Mouse (Mus musculus): ENCODE results near the gene Ftl1.
"Not testable (repeated sequence)": the region's sequence is repeated elsewhere in the genome, so short reads cannot be mapped to it uniquely, and the experiment has no call there.

Ftl1 gene

GRCm38 (mm10) chr7:45482166-45482565 is 22.5 kb upstream of the Ftl1 start:
- Histone ChIP-seq H3K4me1 (replicated peaks; ENCODE audit: low read depth, low read length) (peaks cover 46% of the 10 kb centered on the region), H3K27me3 (ENCODE audit: insufficient read depth, low read length) (no peaks in the 10 kb centered on the region), H3K4me3 (replicated peaks; ENCODE audit: low read length) (no peak overlapping the region), H3K9me3 (ENCODE audit: low read length) (no peaks in the 10 kb centered on the region), H3K36me3 (ENCODE audit: insufficient read depth, low read length) (peaks cover 59% of the 10 kb centered on the region)
- TF ChIP-seq CTCF (conservative IDR thresholded peaks at IDR 0.05; ENCODE audit: low read length) (no peak), POU5F1 (IDR thresholded peaks at IDR 0.05; ENCODE audit: borderline replicate concordance, low read length) (no peak), NANOG (IDR thresholded peaks at IDR 0.05; ENCODE audit: borderline replicate concordance, low read length) (no peak)

- peaks cover 47% of the 10 kb centered on the region for H3K4me1 ChIP-seq (replicated peaks; ENCODE audit: low read depth, low read length)
- H3K4me3 ChIP-seq (replicated peaks; ENCODE audit: low read length) = no peak within 1 kb of the TSS
- no peak for TF ChIP-seq CTCF (conservative IDR thresholded peaks at IDR 0.05; ENCODE audit: low read length)
- TF ChIP-seq POU5F1 (IDR thresholded peaks at IDR 0.05; ENCODE audit: borderline replicate concordance, low read length) = no peak
- TF ChIP-seq NANOG (IDR thresholded peaks at IDR 0.05; ENCODE audit: borderline replicate concordance, low read length) = no peak
- peaks cover 58% of the 10 kb centered on the region for H3K36me3 ChIP-seq (ENCODE audit: insufficient read depth, low read length)
- no peaks in the 10 kb centered on the region for H3K27me3 ChIP-seq (ENCODE audit: insufficient read depth, low read length)
- H3K9me3 ChIP-seq (ENCODE audit: low read length) = no peaks in the 10 kb centered on the region
Measured at GRCm38 (mm10) chr7:45481374-45481927, 21.8 kb upstream of the Ftl1 start, which contains the start of gene Tulp2. TSS of gene Tulp2 (plus strand) at chr7:45481877.

- not testable (repeated sequence) for H3K27me3 ChIP-seq (ENCODE audit: insufficient read depth, low read length); H3K4me3 ChIP-seq (replicated peaks; ENCODE audit: low read length); H3K9me3 ChIP-seq (ENCODE audit: low read length)
- peaks cover 49% of the 10 kb centered on the region for H3K36me3 ChIP-seq (ENCODE audit: insufficient read depth, low read length)
- peaks cover 51% of the 10 kb centered on the region for H3K4me1 ChIP-seq (replicated peaks; ENCODE audit: low read depth, low read length)
Measured at GRCm38 (mm10) chr7:45480310-45480709, 20.6 kb upstream of the Ftl1 start.

GRCm38 (mm10) chr7:45478774-45479173 is 19.1 kb upstream of the Ftl1 start:
- Histone ChIP-seq H3K4me1 (replicated peaks; ENCODE audit: low read depth, low read length) (peaks cover 61% of the 10 kb centered on the region), H3K36me3 (ENCODE audit: insufficient read depth, low read length) (peaks cover 42% of the 10 kb centered on the region), H3K9me3 (ENCODE audit: low read length) (no peaks in the 10 kb centered on the region), H3K4me3 (replicated peaks; ENCODE audit: low read length) (no peak overlapping the region), H3K27me3 (ENCODE audit: insufficient read depth, low read length) (no peaks in the 10 kb centered on the region)
- no peak for TF ChIP-seq NANOG (IDR thresholded peaks at IDR 0.05; ENCODE audit: borderline replicate concordance, low read length)
- TF ChIP-seq CTCF (conservative IDR thresholded peaks at IDR 0.05; ENCODE audit: low read length) = no peak
- no peak for TF ChIP-seq POU5F1 (IDR thresholded peaks at IDR 0.05; ENCODE audit: borderline replicate concordance, low read length)

- H3K4me3 ChIP-seq (replicated peaks; ENCODE audit: low read length) = no peak overlapping the region
- no peaks in the 10 kb centered on the region for H3K27me3 ChIP-seq (ENCODE audit: insufficient read depth, low read length)
- H3K4me1 ChIP-seq (replicated peaks; ENCODE audit: low read depth, low read length) = peaks cover 55% of the 10 kb centered on the region
- TF ChIP-seq POU5F1 (IDR thresholded peaks at IDR 0.05; ENCODE audit: borderline replicate concordance, low read length) (no peak), CTCF (conservative IDR thresholded peaks at IDR 0.05; ENCODE audit: low read length) (peak; percentile 53)
- peaks cover 32% of the 10 kb centered on the region for H3K36me3 ChIP-seq (ENCODE audit: insufficient read depth, low read length)
- H3K9me3 ChIP-seq (ENCODE audit: low read length) = no peaks in the 10 kb centered on the region
Measured at GRCm38 (mm10) chr7:45477003-45477402, 17.3 kb upstream of the Ftl1 start.

GRCm38 (mm10) chr7:45476453-45476852 is 16.8 kb upstream of the Ftl1 start:
- Histone ChIP-seq H3K4me3 (replicated peaks; ENCODE audit: low read length) (no peak overlapping the region), H3K4me1 (replicated peaks; ENCODE audit: low read depth, low read length) (peaks cover 50% of the 10 kb centered on the region)
- no peak for TF ChIP-seq NANOG (IDR thresholded peaks at IDR 0.05; ENCODE audit: borderline replicate concordance, low read length)
- no peak for TF ChIP-seq CTCF (conservative IDR thresholded peaks at IDR 0.05; ENCODE audit: low read length)
- TF ChIP-seq POU5F1 (IDR thresholded peaks at IDR 0.05; ENCODE audit: borderline replicate concordance, low read length) = no peak

GRCm38 (mm10) chr7:45475291-45475969 is 15.7 kb upstream of the Ftl1 start:
- TF ChIP-seq CTCF (conservative IDR thresholded peaks at IDR 0.05; ENCODE audit: low read length) (no peak), NANOG (IDR thresholded peaks at IDR 0.05; ENCODE audit: borderline replicate concordance, low read length) (no peak), POU5F1 (IDR thresholded peaks at IDR 0.05; ENCODE audit: borderline replicate concordance, low read length) (no peak)
- Histone ChIP-seq H3K27me3 (ENCODE audit: insufficient read depth, low read length) (no peaks in the 10 kb centered on the region), H3K9me3 (ENCODE audit: low read length) (no peaks in the 10 kb centered on the region), H3K4me1 (replicated peaks; ENCODE audit: low read depth, low read length) (peaks cover 51% of the 10 kb centered on the region), H3K4me3 (replicated peaks; ENCODE audit: low read length) (peak overlapping the region; percentile 75), H3K36me3 (ENCODE audit: insufficient read depth, low read length) (peaks cover 32% of the 10 kb centered on the region)

More at GRCm38 (mm10) chr7:45476453-45476852, 16.8 kb upstream of the Ftl1 start:
- Histone ChIP-seq H3K36me3 (ENCODE audit: insufficient read depth, low read length) (peaks cover 32% of the 10 kb centered on the region), H3K9me3 (ENCODE audit: low read length) (no peaks in the 10 kb centered on the region), H3K27me3 (ENCODE audit: insufficient read depth, low read length) (no peaks in the 10 kb centered on the region)

- TF ChIP-seq CTCF (conservative IDR thresholded peaks at IDR 0.05; ENCODE audit: low read length) (peak; percentile 92), NANOG (IDR thresholded peaks at IDR 0.05; ENCODE audit: borderline replicate concordance, low read length) (no peak)
- Histone ChIP-seq H3K36me3 (ENCODE audit: insufficient read depth, low read length) (peaks cover 7% of the 10 kb centered on the region), H3K4me3 (replicated peaks; ENCODE audit: low read length) (no peak overlapping the region), H3K4me1 (replicated peaks; ENCODE audit: low read depth, low read length) (peaks cover 34% of the 10 kb centered on the region), H3K27me3 (ENCODE audit: insufficient read depth, low read length) (no peaks in the 10 kb centered on the region), H3K9me3 (ENCODE audit: low read length) (no peaks in the 10 kb centered on the region)
Measured at GRCm38 (mm10) chr7:45470869-45471268, 11.2 kb upstream of the Ftl1 start.

Measured in E14TG2a.4 (cell line).